Mouse (Mus musculus): ENCODE measurements around the gene Hist1h4f.
A peak's percentile ranks its signal among the peaks of the same experiment; 100 is the strongest.

The Hist1h4f gene

GRCm38 (mm10) chr13:23506819-23507515, 44.5 kb downstream of the Hist1h4f start:
- no peak for DNase-seq

- no peak for DNase-seq
Measured at GRCm38 (mm10) chr13:23506351-23506750, 45.1 kb downstream of the Hist1h4f start.

- DNase-seq: no peak
Measured at GRCm38 (mm10) chr13:23505662-23506345, 45.6 kb downstream of the Hist1h4f start.

- DNase-seq: peak; percentile 30
Measured at GRCm38 (mm10) chr13:23503797-23504196, 47.7 kb downstream of the Hist1h4f start.

- DNase-seq: no peak
Measured at GRCm38 (mm10) chr13:23502916-23503315, 48.5 kb downstream of the Hist1h4f start.

- DNase-seq: no peak
Measured at GRCm38 (mm10) chr13:23502031-23502567, 49.3 kb downstream of the Hist1h4f start.

- no peak for DNase-seq
Measured at GRCm38 (mm10) chr13:23501511-23501910, 49.9 kb downstream of the Hist1h4f start.
